Mouse (Mus musculus) neural tube, embryonic 15.5 days (tissue): ENCODE measurements around the gene Pxylp1. TPM values are rescaled to one million over a fixed set of nuclear protein-coding genes. Genes with fewer than 3 reads are reported as not detected.

Source experiments
- ATAC-seq: fragments of 200-750 bp; cut with Nextera tagmentation; 2 replicates; pipeline ENCODE4 v1.8.0; 2017; ENCODE audit warnings: mild to moderate bottlenecking, moderate TSS enrichment, moderate library complexity; ENCODE audit not compliant: low FRiP score
- H3K27ac ChIP-seq: fragments of 300-500 bp; sonication (generic); replicated peaks from 2 replicates; pipeline ENCODE4 v1.5.1; 2015; ENCODE audit warnings: mild to moderate bottlenecking, inconsistent platforms
- H3K27me3 ChIP-seq: fragments of 300-500 bp; sonication (generic); replicated peaks from 2 replicates; pipeline ENCODE4 v1.6.1; 2015; ENCODE audit warnings: inconsistent platforms
- H3K36me3 ChIP-seq: fragments of 300-500 bp; sonication (generic); 2 replicates; pipeline ENCODE4 v1.6.1; 2015; ENCODE audit warnings: inconsistent platforms
- H3K4me1 ChIP-seq: fragments of 300-500 bp; sonication (generic); 2 replicates; pipeline ENCODE4 v1.6.1; 2015; ENCODE audit warnings: inconsistent platforms
- H3K4me2 ChIP-seq: fragments of 300-500 bp; sonication (generic); 2 replicates; pipeline ENCODE4 v1.6.1; 2015; ENCODE audit warnings: inconsistent platforms, mild to moderate bottlenecking, moderate library complexity
- H3K4me3 ChIP-seq: fragments of 300-500 bp; sonication (generic); replicated peaks from 2 replicates; pipeline ENCODE4 v1.5.1; 2015; ENCODE audit warnings: mild to moderate bottlenecking, inconsistent platforms
- H3K9ac ChIP-seq: fragments of 300-500 bp; sonication (generic); replicated peaks from 2 replicates; pipeline ENCODE4 v1.6.1; 2015; ENCODE audit warnings: mild to moderate bottlenecking, inconsistent platforms
- H3K9me3 ChIP-seq: fragments of 300-500 bp; sonication (generic); replicated peaks from 2 replicates; pipeline ENCODE4 v1.6.1; 2016; ENCODE audit warnings: inconsistent platforms
- WGBS: fragments of 180-500 bp; shearing (Covaris S2); methylation state at CpG from one replicate; pipeline ENCODE4 v1.1.7; 2015; ENCODE audit warnings: mixed read lengths; 5-methylcytosine and 5-hydroxymethylcytosine counted together
- polyA plus RNA-seq: library from polyadenylated mRNA; unstranded; fragments of >200 nt; fragmentation: Nextera tagmentation; extraction: Ambion mirVana; gene quantifications from 2 replicates; pipeline ENCODE4 v1.2.1, GENCODE M21; 2015

Gene Pxylp1
- polyA plus RNA-seq, 1 experiment from 2014 or later, result 24.8 TPM

- ATAC-seq, result no peak
Observed at GRCm38 (mm10) chr9:96853300-96854186, 38.9 kb downstream of the Pxylp1 start.

GRCm38 (mm10) chr9:96851634-96852033, 40.8 kb downstream of the Pxylp1 start:
- Histone ChIP-seq H3K36me3 (no peaks in the 10 kb centered on the region), H3K4me1 (peaks cover 22% of the 10 kb centered on the region), H3K27me3 (no peaks in the 10 kb centered on the region), H3K9ac (no peak overlapping the region), H3K4me2 (no peak overlapping the region), H3K9me3 (no peaks in the 10 kb centered on the region), H3K27ac (no peak overlapping the region), H3K4me3 (no peak overlapping the region)
- WGBS, result 76% methylated on average over 7 of the region's 7 CpGs
- no peak for ATAC-seq

More at GRCm38 (mm10) chr9:96853300-96854186, 38.9 kb downstream of the Pxylp1 start:
- Histone ChIP-seq H3K4me1 (peaks cover 19% of the 10 kb centered on the region), H3K27ac (no peak overlapping the region), H3K9me3 (no peaks in the 10 kb centered on the region), H3K4me2 (no peak overlapping the region), H3K9ac (no peak overlapping the region), H3K27me3 (no peaks in the 10 kb centered on the region), H3K36me3 (no peaks in the 10 kb centered on the region), H3K4me3 (no peak overlapping the region)
- 64% methylated on average over 16 of the region's 16 CpGs for WGBS

- ATAC-seq, result no peak
- H3K27me3 ChIP-seq, result no peaks in the 10 kb centered on the region
- H3K4me2 ChIP-seq, result no peak overlapping the region
- no peak overlapping the region for H3K27ac ChIP-seq
- 89% methylated on average over 7 of the region's 7 CpGs for WGBS
- H3K9me3 ChIP-seq, result no peaks in the 10 kb centered on the region
- no peaks in the 10 kb centered on the region for H3K36me3 ChIP-seq
- peaks cover 22% of the 10 kb centered on the region for H3K4me1 ChIP-seq
- no peak overlapping the region for H3K4me3 ChIP-seq
- H3K9ac ChIP-seq, result no peak overlapping the region
Observed at GRCm38 (mm10) chr9:96851036-96851435, 41.4 kb downstream of the Pxylp1 start.

GRCm38 (mm10) chr9:96849012-96849411, 43.5 kb downstream of the Pxylp1 start:
- Histone ChIP-seq H3K9ac (no peak overlapping the region), H3K27ac (0 out of 2 replicates have a peak overlapping the region, but pooled peaks have one; percentile 54), H3K4me2 (no peak overlapping the region), H3K4me3 (no peak overlapping the region), H3K27me3 (no peaks in the 10 kb centered on the region), H3K4me1 (peaks cover 27% of the 10 kb centered on the region), H3K9me3 (no peaks in the 10 kb centered on the region), H3K36me3 (no peaks in the 10 kb centered on the region)
- ATAC-seq, result no peak
- 37% methylated on average over 5 of the region's 5 CpGs for WGBS

- H3K27ac ChIP-seq, result no peak overlapping the region
- no peak overlapping the region for H3K9ac ChIP-seq
- WGBS, result 96% methylated on average over 8 of the region's 8 CpGs
- H3K9me3 ChIP-seq, result no peaks in the 10 kb centered on the region
- H3K4me2 ChIP-seq, result no peak overlapping the region
- ATAC-seq, result no peak
- no peak overlapping the region for H3K4me3 ChIP-seq
- no peaks in the 10 kb centered on the region; the same call in 1 of the 2 replicates for H3K36me3 ChIP-seq
- peaks cover 20% of the 10 kb centered on the region for H3K4me1 ChIP-seq
- H3K27me3 ChIP-seq, result no peaks in the 10 kb centered on the region
Observed at GRCm38 (mm10) chr9:96846361-96846760, 46.1 kb downstream of the Pxylp1 start.

GRCm38 (mm10) chr9:96844798-96845209, 47.7 kb downstream of the Pxylp1 start:
- ATAC-seq, result no peak
- H3K9ac ChIP-seq, result no peak overlapping the region
- 49% methylated on average over 3 of the region's 3 CpGs for WGBS
- H3K4me1 ChIP-seq, result peaks cover 20% of the 10 kb centered on the region
- H3K4me2 ChIP-seq, result no peak overlapping the region
- no peaks in the 10 kb centered on the region for H3K9me3 ChIP-seq
- H3K27me3 ChIP-seq, result no peaks in the 10 kb centered on the region
- H3K27ac ChIP-seq, result no peak overlapping the region
- no peaks in the 10 kb centered on the region; the same call in 1 of the 2 replicates for H3K36me3 ChIP-seq
- no peak overlapping the region for H3K4me3 ChIP-seq

- H3K27me3 ChIP-seq, result no peaks in the 10 kb centered on the region
- H3K9ac ChIP-seq, result no peak overlapping the region
- no peak overlapping the region for H3K4me2 ChIP-seq
- H3K4me3 ChIP-seq, result no peak overlapping the region
- peak overlapping the region; percentile 81; the same call in 1 of the 2 replicates for H3K27ac ChIP-seq
- H3K9me3 ChIP-seq, result no peaks in the 10 kb centered on the region
- peaks cover 30% of the 10 kb centered on the region for H3K4me1 ChIP-seq
- no peaks in the 10 kb centered on the region; the same call in 1 of the 2 replicates for H3K36me3 ChIP-seq
- 81% methylated on average over 5 of the region's 5 CpGs for WGBS
- ATAC-seq, result no peak
Observed at GRCm38 (mm10) chr9:96839376-96839775, 53.1 kb downstream of the Pxylp1 start.

- peak overlapping the region; percentile 27 for H3K4me2 ChIP-seq
- peak overlapping the region; percentile 81 for H3K27ac ChIP-seq
- no peaks in the 10 kb centered on the region for H3K9me3 ChIP-seq
- WGBS, result 23% methylated on average over 10 of the region's 10 CpGs
- H3K36me3 ChIP-seq, result no peaks in the 10 kb centered on the region; the same call in 1 of the 2 replicates
- no peak overlapping the region for H3K9ac ChIP-seq
- peak; percentile 42 for ATAC-seq
- H3K4me1 ChIP-seq, result peaks cover 30% of the 10 kb centered on the region
- H3K27me3 ChIP-seq, result no peaks in the 10 kb centered on the region
- H3K4me3 ChIP-seq, result no peak overlapping the region
Observed at GRCm38 (mm10) chr9:96838864-96839263, 53.6 kb downstream of the Pxylp1 start.

GRCm38 (mm10) chr9:96837781-96838420, 54.6 kb downstream of the Pxylp1 start:
- H3K9ac ChIP-seq, result 0 out of 2 replicates have a peak overlapping the region, but pooled peaks have one; percentile 14
- H3K36me3 ChIP-seq, result no peaks in the 10 kb centered on the region; the same call in 1 of the 2 replicates
- H3K4me3 ChIP-seq, result no peak overlapping the region
- H3K27ac ChIP-seq, result peak overlapping the region; percentile 81
- ATAC-seq, result peak; percentile 80
- no peaks in the 10 kb centered on the region for H3K9me3 ChIP-seq
- H3K4me1 ChIP-seq, result peaks cover 37% of the 10 kb centered on the region
- H3K4me2 ChIP-seq, result peak overlapping the region; percentile 27
- 17% methylated on average over 20 of the region's 20 CpGs for WGBS
- H3K27me3 ChIP-seq, result no peaks in the 10 kb centered on the region

GRCm38 (mm10) chr9:96836984-96837383, 55.5 kb downstream of the Pxylp1 start:
- Histone ChIP-seq H3K27me3 (no peaks in the 10 kb centered on the region), H3K4me3 (no peak overlapping the region), H3K4me2 (no peak overlapping the region), H3K4me1 (peaks cover 43% of the 10 kb centered on the region), H3K36me3 (no peaks in the 10 kb centered on the region), H3K9ac (no peak overlapping the region), H3K27ac (peak overlapping the region; percentile 81), H3K9me3 (no peaks in the 10 kb centered on the region)
- no peak for ATAC-seq
- 26% methylated on average over 8 of the region's 8 CpGs for WGBS

- H3K27ac ChIP-seq, result no peak overlapping the region
- no peak for ATAC-seq
Observed at GRCm38 (mm10) chr9:96835374-96835921, 57.0 kb downstream of the Pxylp1 start.

More at GRCm38 (mm10) chr9:96835374-96835921, 57.0 kb downstream of the Pxylp1 start:
- no peaks in the 10 kb centered on the region for H3K9me3 ChIP-seq
- 93% methylated on average over 6 of the region's 6 CpGs for WGBS
- no peak overlapping the region for H3K4me3 ChIP-seq
- no peak overlapping the region for H3K4me2 ChIP-seq
- H3K27me3 ChIP-seq, result no peaks in the 10 kb centered on the region
- no peak overlapping the region for H3K9ac ChIP-seq
- H3K36me3 ChIP-seq, result no peaks in the 10 kb centered on the region
- peaks cover 54% of the 10 kb centered on the region for H3K4me1 ChIP-seq
